Mouse (Mus musculus) gastrocnemius, adult 18-20 months (tissue): ENCODE data around the gene Fbxw5. TPM values are rescaled to one million over a fixed set of nuclear protein-coding genes. Genes with fewer than 3 reads are reported as not detected.
A peak's percentile ranks its signal among the peaks of the same experiment; 100 is the strongest.
"Not testable (repeated sequence)": the region's sequence is repeated elsewhere in the genome, so short reads cannot be mapped to it uniquely, and the experiment has no call there.

Experiments
- DNase-seq: peaks from one replicate; pipeline ENCODE4 v3.0.0; 2021; ENCODE audit warnings: low spot score
- total RNA-seq, 2 experiments: library from RNA; stranded (reverse); gene quantifications; 2 replicates each; pipeline ENCODE4 v1.2.3; 2021

Gene Fbxw5
- total RNA-seq, 2 experiments from 2014 or later = 81.5 to 84.3 TPM

DNA sequence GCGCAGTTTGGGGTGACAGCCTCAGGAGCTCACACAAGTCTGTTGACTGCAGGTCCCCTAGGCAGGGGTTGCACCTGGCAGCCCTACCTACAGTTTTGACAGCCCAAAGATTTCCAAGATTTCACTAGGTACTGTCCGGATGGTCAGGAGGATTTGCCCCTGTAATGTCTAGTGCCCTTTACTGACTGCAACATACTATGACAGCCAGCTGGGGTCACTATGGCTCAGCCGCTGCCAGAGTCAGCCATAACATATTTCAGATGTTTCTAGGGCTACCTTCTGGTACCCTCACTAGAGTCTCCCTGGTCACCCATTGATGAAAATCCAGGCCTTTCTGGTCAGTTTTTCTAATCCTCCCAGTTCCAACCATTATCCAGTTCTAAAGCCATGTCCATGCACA, 9.4 kb downstream of the Fbxw5 start:
- no peak for DNase-seq

DNA sequence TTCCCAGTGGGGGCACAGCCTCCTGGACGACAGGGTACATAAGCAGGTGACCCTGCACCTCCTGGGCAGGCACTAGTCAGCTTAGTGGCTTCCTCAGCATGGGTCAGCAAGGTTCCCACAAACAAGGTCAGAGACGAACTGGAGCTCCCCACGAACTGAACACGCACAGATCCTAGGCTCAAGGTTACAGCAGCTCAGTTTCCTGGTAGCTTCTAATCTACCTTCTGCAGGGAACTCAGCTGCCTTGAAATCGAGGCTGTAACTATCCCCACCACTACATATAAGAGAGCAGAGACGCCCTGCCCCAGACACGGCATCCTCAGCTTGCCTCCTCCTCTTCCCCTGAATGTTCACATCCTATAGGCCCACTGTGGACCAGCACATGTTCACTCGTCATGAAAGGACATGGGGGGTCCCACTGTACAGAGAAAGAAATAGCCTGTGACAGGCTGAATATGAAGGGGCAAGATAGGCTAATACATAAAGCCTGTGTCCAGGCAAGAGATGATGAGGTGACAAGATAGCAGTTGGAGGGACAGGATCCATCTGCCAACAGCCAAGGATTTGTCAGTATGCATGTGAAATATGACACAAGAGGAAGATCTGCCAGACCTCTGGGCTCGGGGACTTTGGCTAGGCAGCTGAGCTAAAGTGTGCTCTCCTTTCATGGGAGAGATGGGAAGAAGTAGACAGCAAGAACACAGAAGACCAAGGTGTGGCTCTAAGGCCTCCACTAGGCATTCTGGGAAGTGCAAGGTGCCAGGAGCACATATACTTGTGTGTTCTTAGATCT, 26.2 kb downstream of the Fbxw5 start:
- DNase-seq = peak; percentile 59

DNA sequence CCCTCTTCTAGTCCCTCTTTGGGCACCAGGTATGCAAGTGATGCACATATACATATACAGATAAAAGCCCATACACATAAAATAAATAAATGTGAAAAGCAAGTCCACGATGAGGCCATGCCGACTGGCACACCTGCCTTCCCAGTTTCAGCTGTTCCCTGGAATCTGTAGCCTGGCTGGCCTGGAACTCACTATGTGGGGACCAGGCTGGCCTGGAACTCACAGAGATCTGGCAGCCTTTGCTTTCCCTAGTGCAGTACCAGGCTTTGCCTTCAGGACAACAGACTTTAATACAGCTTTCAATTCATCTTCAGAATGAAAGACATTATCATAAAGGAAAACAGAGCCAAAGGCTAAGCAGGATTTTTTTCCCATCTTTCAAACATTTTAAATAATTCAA, 33.2 kb downstream of the Fbxw5 start:
- no peak for DNase-seq

DNA sequence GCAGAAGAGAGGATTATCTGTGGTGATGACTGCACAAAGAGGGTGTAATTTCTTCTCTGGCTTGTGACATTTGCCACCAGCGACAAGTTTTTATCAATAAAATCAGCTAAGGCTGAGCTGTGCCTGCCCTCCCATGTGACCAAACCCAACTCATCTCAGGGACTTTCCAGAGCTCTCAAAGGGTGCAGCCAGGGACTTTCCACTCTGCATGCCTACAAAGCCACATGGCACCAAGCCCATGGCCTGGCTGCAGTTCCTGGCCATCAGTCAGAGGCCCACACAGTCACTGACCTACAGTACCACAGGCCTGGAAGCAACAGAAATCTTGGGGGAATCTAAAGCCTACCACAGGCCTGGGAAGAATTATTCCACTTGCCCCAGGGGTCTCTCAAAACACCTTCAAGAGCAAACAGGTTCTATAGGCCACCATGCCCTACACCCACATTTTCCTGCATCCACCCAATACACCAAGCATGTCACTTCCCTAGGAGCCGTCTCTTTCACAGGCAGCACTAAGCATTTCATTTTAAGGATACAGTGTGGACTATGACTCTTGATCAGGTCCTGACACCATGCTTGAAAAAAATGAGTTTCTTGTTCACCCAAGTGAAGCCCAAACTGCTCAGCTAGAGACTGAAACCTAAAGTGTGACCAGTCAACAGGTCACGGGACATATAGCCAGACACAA, 33.8 kb downstream of the Fbxw5 start:
- peak; percentile 93 for DNase-seq

DNA sequence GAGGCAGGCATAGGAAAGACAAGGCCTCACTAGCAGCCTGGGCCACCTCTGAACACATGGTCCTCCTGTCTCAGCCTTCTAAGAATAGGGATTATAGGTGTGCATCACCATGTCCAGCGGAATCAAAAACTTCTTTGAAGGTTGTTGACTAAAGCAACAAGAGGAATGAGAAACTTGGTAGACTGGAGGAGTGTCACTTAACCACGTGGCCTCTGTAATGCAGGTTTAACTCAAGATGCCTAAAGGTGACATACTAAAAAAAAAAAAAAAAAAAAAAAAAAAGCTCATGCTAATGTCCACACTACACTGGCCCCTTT, 34.3 kb downstream of the Fbxw5 start:
- no peak for DNase-seq

DNA sequence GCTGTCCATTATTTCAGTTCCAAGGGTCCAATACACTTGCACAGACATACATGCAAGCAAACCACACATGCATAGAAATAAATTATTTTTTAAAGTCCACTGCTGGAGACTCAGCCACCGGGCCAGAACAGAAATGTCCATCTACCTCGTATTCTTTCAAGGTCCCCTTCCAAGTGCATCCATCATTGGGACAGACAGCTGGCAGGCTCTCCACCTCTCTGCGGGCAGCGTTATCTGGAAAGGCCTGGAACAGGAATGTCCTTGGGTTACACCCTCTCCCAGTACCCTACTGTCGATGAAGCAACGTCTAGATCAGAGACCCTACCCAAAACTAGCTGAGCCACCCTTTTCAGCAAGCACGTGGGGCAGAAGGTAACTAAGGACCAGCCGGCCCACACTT, 36.0 kb downstream of the Fbxw5 start:
- DNase-seq = peak; percentile 39

DNA sequence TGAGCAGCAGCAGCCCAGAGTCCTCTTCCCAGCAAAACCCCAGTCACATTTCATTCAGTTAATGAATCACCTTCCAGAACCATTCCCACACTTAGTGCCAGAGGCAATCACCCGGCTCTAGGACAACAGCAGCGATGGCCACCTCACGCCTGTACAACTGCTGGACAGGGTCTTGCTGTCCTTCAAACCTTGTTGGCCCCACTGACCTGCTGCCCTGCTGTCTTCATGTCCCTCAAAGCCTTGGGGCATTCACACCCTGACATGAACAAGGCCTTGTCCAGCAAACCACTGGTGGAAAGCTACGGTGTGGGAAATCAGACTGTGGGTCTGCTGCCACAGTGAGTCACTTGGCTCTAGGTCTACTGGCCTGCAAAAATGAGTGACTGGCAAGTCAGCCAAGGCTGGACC, 40.0 kb downstream of the Fbxw5 start:
- no peak for DNase-seq

DNA sequence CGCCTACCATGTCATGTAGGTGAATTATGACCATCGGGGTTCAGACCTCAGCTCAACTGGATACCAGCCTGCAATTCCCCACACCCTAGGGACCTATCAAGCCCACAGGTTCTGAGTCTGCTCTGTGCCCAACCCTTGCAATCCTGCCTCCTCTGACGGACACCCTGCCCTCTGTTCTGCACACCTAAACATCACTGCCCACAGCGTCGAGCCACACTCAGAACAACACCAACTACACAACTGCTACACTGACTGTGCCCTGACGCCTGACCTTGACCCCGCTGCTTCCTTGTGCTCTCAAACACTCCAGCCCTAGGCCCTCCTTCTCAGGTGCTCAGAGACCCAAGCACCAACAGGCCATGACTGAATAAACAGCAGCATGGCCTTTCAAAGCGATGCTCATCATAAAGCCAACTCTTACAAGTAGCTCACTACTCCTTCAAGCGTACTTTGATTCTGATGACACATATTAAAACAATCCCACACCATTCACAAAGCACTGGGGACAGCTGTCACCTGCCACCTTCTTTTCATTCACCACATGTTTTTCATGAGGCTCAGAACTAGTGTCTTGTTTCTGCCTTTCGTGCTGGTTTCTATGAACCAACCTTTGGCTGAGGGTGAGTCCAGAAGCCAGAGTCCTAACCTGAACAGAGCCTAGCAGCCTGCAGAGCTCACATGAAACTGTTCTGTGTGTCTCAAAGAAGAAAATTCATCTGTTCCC, 41.3 kb downstream of the Fbxw5 start:
- no peak for DNase-seq

DNA sequence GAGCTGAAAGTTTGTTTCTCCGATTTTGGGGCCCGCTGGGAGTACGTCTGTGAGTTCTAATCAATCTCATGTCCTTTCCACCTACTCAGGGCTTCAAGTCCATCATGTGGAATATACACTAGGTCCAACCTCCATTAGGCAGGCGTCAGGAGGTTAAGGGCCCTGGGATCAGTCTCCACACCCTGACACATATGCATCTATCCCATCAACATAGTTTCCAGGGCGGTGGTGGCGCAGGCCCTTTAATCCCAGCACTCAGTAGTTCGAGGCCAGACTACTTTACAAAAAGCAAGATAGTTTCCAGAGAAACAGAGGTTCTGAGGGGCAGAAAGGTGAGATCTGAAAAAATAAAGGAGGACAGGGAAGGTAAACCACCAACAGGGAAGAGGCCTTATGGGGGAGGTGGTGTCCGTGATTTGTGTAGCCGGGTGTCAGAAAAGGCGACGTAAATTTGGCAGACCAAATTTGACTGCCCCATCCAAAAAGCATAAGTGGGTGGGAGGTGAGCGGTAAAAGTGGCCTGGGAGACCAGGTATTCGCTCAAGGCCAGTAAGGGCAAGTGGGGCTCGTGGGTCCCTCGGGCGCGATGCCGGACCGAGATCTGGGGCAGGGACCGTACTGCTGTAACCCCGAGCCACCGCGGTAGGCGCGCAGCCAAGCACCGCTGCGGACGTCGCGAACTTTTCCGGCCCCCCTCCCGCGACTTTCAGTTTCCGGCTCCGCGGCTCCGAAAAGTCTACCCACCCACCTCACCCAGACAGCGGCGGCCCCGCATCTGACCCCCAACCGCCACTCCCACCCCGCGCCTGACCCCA, 45.7 kb downstream of the Fbxw5 start:
- DNase-seq = peak; percentile 78

DNA sequence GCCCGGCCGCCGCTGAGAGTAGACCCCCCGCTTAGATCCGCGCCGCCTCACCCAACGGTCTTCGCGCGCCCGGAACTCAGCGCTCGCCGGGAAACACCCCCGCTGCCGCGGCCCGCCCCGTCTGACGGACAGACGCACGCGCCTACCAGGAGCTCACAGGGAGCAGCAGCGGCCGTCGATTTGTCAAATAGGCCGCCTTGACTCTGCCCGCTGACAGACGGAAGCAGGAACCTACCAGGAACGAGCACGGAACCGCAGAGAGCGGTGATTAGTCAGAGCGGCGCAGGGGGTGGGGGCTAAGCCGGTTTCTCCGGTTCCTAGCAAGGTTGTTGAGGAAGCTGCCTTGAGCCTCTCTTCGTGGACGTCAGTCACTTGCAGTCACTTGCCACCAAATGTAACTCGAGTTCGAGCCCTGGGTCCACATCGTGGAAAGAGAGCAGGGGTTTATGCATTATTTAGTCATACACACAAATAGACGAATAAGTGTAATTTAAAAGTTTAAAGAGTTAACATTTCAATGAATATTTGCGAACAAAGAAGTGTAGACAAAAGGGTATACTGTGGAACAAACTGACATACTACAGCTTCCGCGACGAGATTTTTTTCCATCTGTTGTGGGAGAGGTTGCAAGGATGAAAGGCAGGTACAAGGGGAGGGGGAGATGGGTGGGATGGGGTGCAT, 46.4 kb downstream of the Fbxw5 start, which contains the start of gene Traf2:
Gene Traf2 (minus strand): TSS at position 130 of the 681 bp plus-strand sequence.
- DNase-seq = peak; percentile 99

DNA sequence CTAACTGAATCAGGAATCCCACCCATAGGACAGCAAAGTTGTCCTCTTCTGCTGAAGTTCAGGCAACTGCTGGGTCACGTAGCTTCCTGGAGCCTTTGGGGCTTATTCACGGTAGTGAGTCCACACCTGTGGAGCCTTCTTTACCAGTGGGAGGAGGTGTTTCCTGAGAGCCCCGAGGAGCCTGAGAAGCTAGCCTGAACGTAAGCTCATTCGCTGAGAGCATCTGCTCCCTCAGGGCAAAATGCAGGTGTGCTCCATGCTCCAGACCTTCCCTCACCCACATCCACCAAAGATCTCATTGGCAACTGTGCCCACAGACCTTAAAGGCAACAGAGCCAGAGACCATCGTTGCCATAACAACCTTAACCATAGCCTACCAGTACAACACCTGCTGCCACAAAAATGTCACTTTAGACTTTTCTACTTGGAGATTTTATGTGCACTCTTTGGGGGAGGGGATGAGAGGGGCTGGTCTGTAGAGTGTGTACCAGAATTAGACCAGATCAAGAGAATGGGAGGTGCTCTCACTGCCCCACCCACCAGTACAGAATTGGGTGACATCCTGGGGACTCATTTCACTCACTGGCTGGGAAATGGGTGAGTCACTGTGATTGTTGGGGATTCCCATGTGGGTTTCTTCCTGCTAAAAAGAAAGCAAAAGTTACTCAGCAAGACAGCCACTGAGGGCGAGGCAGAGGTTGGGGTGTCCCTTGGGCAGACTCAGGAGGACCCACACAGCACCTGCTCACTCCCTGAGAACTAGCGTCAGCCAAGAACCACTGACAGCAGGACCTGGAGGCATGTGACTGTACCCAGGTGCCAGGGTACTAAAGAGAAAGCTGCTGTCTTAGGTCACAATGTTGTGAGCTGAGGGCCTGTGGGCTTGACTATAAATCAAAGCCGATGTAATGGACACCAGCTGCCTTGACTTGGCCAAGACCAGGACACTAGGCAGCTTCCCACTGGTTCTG, 48.8 kb downstream of the Fbxw5 start:
- DNase-seq = peak; percentile 57

DNA sequence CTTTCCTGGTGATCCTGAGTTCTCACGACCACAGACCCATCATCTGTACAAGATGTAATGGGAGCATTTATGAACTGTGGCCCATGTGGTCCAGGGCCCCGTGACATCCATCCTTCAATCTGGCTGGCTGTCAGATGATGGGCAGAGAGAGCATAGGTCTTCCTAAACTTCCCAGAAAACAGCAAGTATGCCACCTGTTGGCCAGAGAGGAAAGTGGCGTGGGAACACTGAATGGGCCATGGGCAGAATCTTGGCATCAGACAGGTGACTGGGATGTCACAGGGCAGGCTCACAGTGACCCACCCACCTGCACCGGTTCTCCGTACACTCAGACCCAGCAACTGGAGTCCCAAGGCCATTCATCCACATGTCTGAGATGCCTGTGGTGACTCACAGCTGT, 50.6 kb downstream of the Fbxw5 start:
- peak; percentile 70 for DNase-seq

DNA sequence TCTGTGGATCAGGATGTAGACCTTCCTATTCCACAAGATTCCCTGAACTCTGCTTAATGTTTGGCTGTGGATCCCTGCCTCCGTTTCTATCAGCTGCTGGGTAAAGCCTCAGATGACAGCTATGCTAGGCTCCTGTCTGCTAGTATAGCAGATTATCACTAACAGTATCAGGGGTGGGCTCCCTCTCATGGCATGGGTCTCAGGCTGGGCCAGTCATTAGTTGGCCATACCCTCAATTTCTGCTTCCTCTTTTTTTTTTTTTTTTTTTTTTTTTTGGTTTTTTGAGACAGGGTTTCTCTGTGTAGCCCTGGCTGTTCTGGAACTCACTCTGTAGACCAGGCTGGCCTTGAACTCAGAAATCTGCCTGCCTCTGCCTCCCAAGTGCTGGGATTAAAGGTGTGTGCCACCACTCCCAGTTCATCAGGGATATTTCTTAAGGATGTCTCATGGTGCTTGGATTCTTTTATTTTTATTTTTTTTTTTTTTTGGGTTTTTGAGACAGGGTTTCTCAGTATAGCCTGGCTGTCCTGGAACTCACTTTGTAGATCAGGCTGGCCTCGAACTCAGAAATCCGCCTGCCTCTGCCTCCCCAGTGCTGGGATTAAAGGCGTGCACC, 52.7 kb downstream of the Fbxw5 start:
- DNase-seq = not testable (repeated sequence)

Other genes with a start within 250 kb of the Fbxw5 start
- 10 to 100 TPM; 12.0 to 12.1 TPM for gene Tmem203, start 245.3 kb upstream of the Fbxw5 start, total RNA-seq
- gene Tprn, start 238.1 kb upstream of the Fbxw5 start, total RNA-seq = 1 to 10 TPM; 2.9 to 3.8 TPM
- 10 to 100 TPM; 27.9 to 30.9 TPM for gene Ssna1, start 228.3 kb upstream of the Fbxw5 start, total RNA-seq
- 10 to 100 TPM; 27.6 to 30.4 TPM for gene Anapc2, start 228.3 kb upstream of the Fbxw5 start, total RNA-seq
- not detected for gene Tmem210, start 212.6 kb upstream of the Fbxw5 start, total RNA-seq
- not detected for gene Lrrc26, start 210.8 kb upstream of the Fbxw5 start, total RNA-seq
- gene Grin1, start 181.6 kb upstream of the Fbxw5 start, total RNA-seq = not detected
- gene Man1b1, start 168.4 kb upstream of the Fbxw5 start, total RNA-seq = 10 to 100 TPM; 14.0 to 15.2 TPM
- gene Dpp7, start 144.4 kb upstream of the Fbxw5 start, total RNA-seq = 10 to 100 TPM; 15.2 to 17.9 TPM
- 1 to 10 TPM; 3.8 to 5.7 TPM for gene Uap1l1, start 135.1 kb upstream of the Fbxw5 start, total RNA-seq
- not detected for gene Sapcd2, start 128.4 kb upstream of the Fbxw5 start, total RNA-seq
- 1 to 10 TPM; 6.2 to 8.3 TPM for gene Entpd2, start 104.9 kb upstream of the Fbxw5 start, total RNA-seq
- gene Npdc1, start 101.4 kb upstream of the Fbxw5 start, total RNA-seq = 10 to 100 TPM; 15.8 to 19.0 TPM
- not detected for gene Fut7, start 77.5 kb upstream of the Fbxw5 start, total RNA-seq
- 10 to 100 TPM; 14.1 to 15.5 TPM for gene Abca2, start 72.0 kb upstream of the Fbxw5 start, total RNA-seq
- gene Clic3, start 43.9 kb upstream of the Fbxw5 start, total RNA-seq = 1 to 10 TPM in 1 of 2 experiments, under 1 TPM in 1; 0.39 to 1.0 TPM
- gene Paxx, start 39.7 kb upstream of the Fbxw5 start, total RNA-seq = 10 to 100 TPM; 13.7 to 15.1 TPM
- gene Ptgds, start 30.7 kb upstream of the Fbxw5 start, total RNA-seq = not detected
- gene Lcn12, start 6.8 kb upstream of the Fbxw5 start, total RNA-seq = not detected
- gene C8g, start 969 bp downstream of the Fbxw5 start, total RNA-seq = 1 to 10 TPM; 2.0 to 2.1 TPM
- 10 to 100 TPM; 13.7 to 15.1 TPM for gene Traf2, start 46.2 kb downstream of the Fbxw5 start, total RNA-seq
- gene Edf1, start 57.1 kb downstream of the Fbxw5 start, total RNA-seq = 100 to 1,000 TPM; 179 to 182 TPM
- gene Mamdc4, start 74.1 kb downstream of the Fbxw5 start, total RNA-seq = under 1 TPM; 0.12 to 0.34 TPM
- 10 to 100 TPM; 54.6 to 57.5 TPM for gene Phpt1, start 74.5 kb downstream of the Fbxw5 start, total RNA-seq
- gene Ajm1, start 81.0 kb downstream of the Fbxw5 start, total RNA-seq = not detected
- 10 to 100 TPM; 75.3 to 82.5 TPM for gene Rabl6, start 107.8 kb downstream of the Fbxw5 start, total RNA-seq
- not detected for gene Ccdc183, start 116.9 kb downstream of the Fbxw5 start, total RNA-seq
- 10 to 100 TPM; 17.1 to 17.3 TPM for gene Tmem141, start 121.3 kb downstream of the Fbxw5 start, total RNA-seq
- gene Fcna, start 127.3 kb downstream of the Fbxw5 start, total RNA-seq = 1 to 10 TPM; 2.4 to 3.0 TPM
- 1 to 10 TPM; 4.5 to 5.0 TPM for gene Lcn8, start 152.4 kb downstream of the Fbxw5 start, total RNA-seq
- not detected for gene Lcn5, start 157.2 kb downstream of the Fbxw5 start, total RNA-seq
- not detected for gene Lcn6, start 176.0 kb downstream of the Fbxw5 start, total RNA-seq
- gene Lcn10, start 182.0 kb downstream of the Fbxw5 start, total RNA-seq = not detected
- not detected for gene Obp2a, start 199.3 kb downstream of the Fbxw5 start, total RNA-seq
- gene Bmyc, start 206.0 kb downstream of the Fbxw5 start, total RNA-seq = 10 to 100 TPM; 15.6 to 16.3 TPM
- gene Obp2b, start 236.3 kb downstream of the Fbxw5 start, total RNA-seq = not detected